Mouse (Mus musculus) liver, embryonic 14.5 days (tissue): ENCODE measurements around the gene Ric8b. TPM values are rescaled to one million over a fixed set of nuclear protein-coding genes. Genes with fewer than 3 reads are reported as not detected.

ENCODE experiments used
- ATAC-seq: fragments of 200-750 bp; cut with Nextera tagmentation; 2 replicates; pipeline ENCODE4 v1.8.0; 2017; ENCODE audit warnings: moderate number of reproducible peaks, mild to moderate bottlenecking, moderate library complexity; ENCODE audit not compliant: insufficient read depth
- DNase-seq, 3 experiments: peaks; one replicate each; pipeline ENCODE4 v3.0.0-alpha.2; 2012 to 2013; ENCODE audit warnings: low read depth in 3 of 3, low spot score in 3 of 3
- H3K27ac ChIP-seq: fragments of 300-500 bp; sonication (generic); 2 replicates; pipeline ENCODE4 v1.5.1; 2014; ENCODE audit warnings: moderate library complexity, mild to moderate bottlenecking, control low read depth, inconsistent platforms
- H3K27me3 ChIP-seq: fragments of 300-500 bp; sonication (generic); 2 replicates; pipeline ENCODE4 v1.6.1; 2014; ENCODE audit warnings: mild to moderate bottlenecking, low read length, moderate library complexity; ENCODE audit not compliant: control insufficient read depth, insufficient read depth
- H3K36me3 ChIP-seq: fragments of 300-500 bp; sonication (generic); replicated peaks from 2 replicates; pipeline ENCODE4 v1.6.1; 2014; ENCODE audit warnings: low read depth; ENCODE audit not compliant: control insufficient read depth, insufficient read depth
- H3K4me1 ChIP-seq, 2 experiments: fragments of 200-500 bp in 1 of 2; fragments of 300-500 bp in 1 of 2; sonication (generic) in 1 of 2; replicated peaks; 2 replicates each; pipeline ENCODE4 v1.6.1; 2012 to 2014; ENCODE audit warnings: antibody characterized with exemption in 1 of 2, inconsistent platforms in 1 of 2, low read length in 1 of 2; ENCODE audit not compliant: control insufficient read depth in 2 of 2, insufficient read depth in 2 of 2
- H3K4me2 ChIP-seq: fragments of 300-500 bp; sonication (generic); 2 replicates; pipeline ENCODE4 v1.6.1; 2014; ENCODE audit warnings: low read depth, mild to moderate bottlenecking, control low read depth, moderate library complexity
- H3K4me3 ChIP-seq, 2 experiments: fragments of 200-500 bp in 1 of 2; fragments of 300-500 bp in 1 of 2; sonication (generic) in 1 of 2; 2 replicates each; pipeline ENCODE4 v1.5.1; 2012 to 2014; ENCODE audit warnings: low read depth in 2 of 2, low read length in 2 of 2, mild to moderate bottlenecking in 2 of 2, control low read depth in 1 of 2, inconsistent platforms in 1 of 2, moderate library complexity in 1 of 2; ENCODE audit not compliant: insufficient read depth in 1 of 2
- H3K9ac ChIP-seq: fragments of 300-500 bp; sonication (generic); replicated peaks from 2 replicates; pipeline ENCODE4 v1.6.1; 2014; ENCODE audit warnings: mild to moderate bottlenecking, control low read depth, moderate library complexity
- H3K9me3 ChIP-seq: fragments of 300-500 bp; sonication (generic); 2 replicates; pipeline ENCODE4 v1.6.1; 2016; ENCODE audit warnings: low read length, mixed read lengths; ENCODE audit not compliant: control insufficient read depth
- CTCF ChIP-seq: IDR thresholded peaks from 2 replicates; pipeline ENCODE4 v1.5.1; 2016; ENCODE audit warnings: antibody characterized with exemption, low read depth, control low read depth
- EP300 ChIP-seq: IDR thresholded peaks from 2 replicates; pipeline ENCODE4 v1.6.1; 2016; ENCODE audit warnings: antibody characterized with exemption, low read depth
- WGBS: fragments of 180-500 bp; shearing (Covaris S2); extraction: QIAGEN DNeasy Blood & Tissue Kit; methylation state at CpG from one replicate; pipeline ENCODE4 v1.1.7; 2014; ENCODE audit not compliant: insufficient replicate concordance; 5-methylcytosine and 5-hydroxymethylcytosine counted together
- polyA plus RNA-seq, 2 experiments: library from polyadenylated mRNA; depleted of rRNA in 1 of 2; stranded (reverse) in 1 of 2; unstranded in 1 of 2; fragments of >200 nt; fragmentation: Nextera tagmentation in 1 of 2; extraction: Ambion mirVana in 1 of 2; gene quantifications; 2 replicates each; pipeline versions ENCODE4 v1.2.1 to v1.2.3; 2012 to 2014

The Ric8b gene
- polyA plus RNA-seq, 2 experiments, result 2.6 to 4.5 TPM

- Histone ChIP-seq H3K27me3 (no peaks in the 10 kb centered on the region), H3K36me3 (peaks cover 4% of the 10 kb centered on the region; the same call in 1 of the 2 replicates), H3K4me1 (peaks cover 4 to 10% of the 10 kb centered on the region in 2 experiments; a peak in 3 of 4 replicates), H3K9me3 (no peaks in the 10 kb centered on the region), H3K9ac (no peak overlapping the region; the same call in 1 of the 2 replicates), H3K4me2 (peak overlapping the region; percentile 38), H3K27ac (no peak overlapping the region), H3K4me3 (no peak overlapping the region)
- DNase-seq (peak in 2 of 3 experiments; percentile 9 to 28), ATAC-seq (peak; percentile 65)
- TF ChIP-seq EP300 (peak; percentile 52), CTCF (no peak)
- 35% methylated on average over 12 of the region's 12 CpGs for WGBS
Observed at GRCm38 (mm10) chr10:84968852-84969704, 51.7 kb downstream of the Ric8b start.

GRCm38 (mm10) chr10:84975264-84975663 lies 57.8 kb downstream of the Ric8b start:
- H3K4me3 ChIP-seq, result no peak overlapping the region
- no peak overlapping the region for H3K9ac ChIP-seq
- H3K36me3 ChIP-seq, result peaks cover 3% of the 10 kb centered on the region; the same call in 1 of the 2 replicates
- H3K4me2 ChIP-seq, result no peak overlapping the region
- 25% methylated on average over 4 of the region's 4 CpGs for WGBS
- DNase-seq, result no peak
- H3K27me3 ChIP-seq, result no peaks in the 10 kb centered on the region
- H3K4me1 ChIP-seq, result no peaks in the 10 kb centered on the region; a peak in 1 of 4 replicates
- no peak for ATAC-seq
- TF ChIP-seq EP300 (no peak), CTCF (no peak)
- H3K9me3 ChIP-seq, result no peaks in the 10 kb centered on the region
- H3K27ac ChIP-seq, result no peak overlapping the region

GRCm38 (mm10) chr10:84976588-84977351 lies 59.4 kb downstream of the Ric8b start:
- Histone ChIP-seq H3K4me1 (no peaks in the 10 kb centered on the region; a peak in 1 of 4 replicates), H3K9ac (no peak overlapping the region), H3K9me3 (no peaks in the 10 kb centered on the region), H3K27ac (no peak overlapping the region), H3K36me3 (peaks cover 3% of the 10 kb centered on the region; the same call in 1 of the 2 replicates), H3K4me2 (no peak overlapping the region), H3K4me3 (no peak overlapping the region), H3K27me3 (no peaks in the 10 kb centered on the region)
- ATAC-seq (no peak), DNase-seq (no peak)
- TF ChIP-seq EP300 (no peak), CTCF (no peak)
- 78% methylated on average over 8 of the region's 8 CpGs for WGBS

- ATAC-seq (no peak), DNase-seq (no peak)
- Histone ChIP-seq H3K27me3 (no peaks in the 10 kb centered on the region), H3K9ac (no peak overlapping the region), H3K4me3 (no peak overlapping the region), H3K36me3 (peaks cover 3% of the 10 kb centered on the region; the same call in 1 of the 2 replicates), H3K27ac (no peak overlapping the region), H3K4me2 (no peak overlapping the region), H3K4me1 (no peaks in the 10 kb centered on the region; a peak in 1 of 4 replicates), H3K9me3 (no peaks in the 10 kb centered on the region)
- 83% methylated on average over 5 of the region's 5 CpGs for WGBS
- TF ChIP-seq CTCF (no peak), EP300 (no peak)
Observed at GRCm38 (mm10) chr10:84980291-84980690, 62.9 kb downstream of the Ric8b start.

GRCm38 (mm10) chr10:84981441-84981840 lies 64.0 kb downstream of the Ric8b start:
- TF ChIP-seq CTCF (no peak), EP300 (no peak)
- ATAC-seq (no peak), DNase-seq (no peak)
- Histone ChIP-seq H3K9me3 (no peaks in the 10 kb centered on the region), H3K36me3 (peaks cover 3% of the 10 kb centered on the region; the same call in 1 of the 2 replicates), H3K9ac (no peak overlapping the region), H3K27me3 (no peaks in the 10 kb centered on the region), H3K4me2 (no peak overlapping the region), H3K4me3 (no peak overlapping the region), H3K4me1 (no peaks in the 10 kb centered on the region), H3K27ac (no peak overlapping the region)
- 79% methylated on average over 2 of the region's 2 CpGs for WGBS
